In genomic region chr11:104278222-104278621, GRCm38 (mm10) we compare ENCODE assay signal across 8 mouse cellular contexts. TPM values are rescaled to one million over a fixed set of nuclear protein-coding genes. Genes with fewer than 3 reads are reported as not detected.
A peak's percentile ranks its signal among the peaks of the same experiment; 100 is the strongest.
DNase-seq lines count a peak whose midpoint lies in the region; ATAC-seq lines count a peak whose summit lies in the region.

No protein-coding gene starts in this region.

- H3K9ac ChIP-seq in hindbrain, embryonic 11.5 days (ENCODE audit: low read depth, low read length): no peak overlapping the region
- H3K9ac ChIP-seq in hindbrain, embryonic 16.5 days (ENCODE audit: low read depth, low read length): no peak overlapping the region
- no peak overlapping the region for H3K9ac ChIP-seq in heart, embryonic 12.5 days

- no peaks in the 10 kb centered on the region for H3K27me3 ChIP-seq in hindbrain, embryonic 11.5 days (ENCODE audit: control insufficient read depth, insufficient read depth, low read length)
- H3K27me3 ChIP-seq in hindbrain, embryonic 16.5 days (replicated peaks; ENCODE audit: control insufficient read depth, insufficient read depth, low read length): no peaks in the 10 kb centered on the region
- peaks cover 17% of the 10 kb centered on the region for H3K27me3 ChIP-seq in heart, embryonic 12.5 days (replicated peaks)

- H3K36me3 ChIP-seq in hindbrain, embryonic 11.5 days (ENCODE audit: control insufficient read depth, insufficient read depth, low read length): no peaks in the 10 kb centered on the region
- H3K36me3 ChIP-seq in hindbrain, embryonic 16.5 days (ENCODE audit: control insufficient read depth, insufficient read depth, low read length): peaks cover 6% of the 10 kb centered on the region; the same call in 1 of the 2 replicates
- no peaks in the 10 kb centered on the region for H3K36me3 ChIP-seq in heart, embryonic 12.5 days

- WGBS in hindbrain, embryonic 11.5 days: 6% methylated on average over 20 of the region's 20 CpGs
- 8% methylated on average over 20 of the region's 20 CpGs for WGBS in hindbrain, embryonic 16.5 days
- WGBS in heart, embryonic 12.5 days: 2% methylated on average over 20 of the region's 20 CpGs

- peak; percentile 81 for DNase-seq in hindbrain, embryonic 11.5 days (ENCODE audit: low spot score)
- DNase-seq in adrenal gland, adult 8-10 months: peak; percentile 56
- peak; percentile 81 for DNase-seq in embryo, embryonic 11 days
- peak; percentile 80 to 84 for DNase-seq in kidney, postnatal 4 days
- DNase-seq in lung, postnatal 25 days (ENCODE audit: low spot score): peak; percentile 59
- peak; percentile 83 for DNase-seq in testis, postnatal 10 days (ENCODE audit: low spot score)

- no peak overlapping the region for H3K4me3 ChIP-seq in hindbrain, embryonic 11.5 days (ENCODE audit: low read depth, low read length)
- no peak overlapping the region for H3K4me3 ChIP-seq in hindbrain, embryonic 16.5 days (ENCODE audit: low read length)
- 0 out of 2 replicates have a peak overlapping the region, but pooled peaks have one; percentile 18 for H3K4me3 ChIP-seq in heart, embryonic 12.5 days

- H3K9me3 ChIP-seq in hindbrain, embryonic 11.5 days (ENCODE audit: control insufficient read depth, low read length): no peaks in the 10 kb centered on the region
- H3K9me3 ChIP-seq in hindbrain, embryonic 16.5 days (ENCODE audit: control insufficient read depth, low read length): no peaks in the 10 kb centered on the region
- H3K9me3 ChIP-seq in heart, embryonic 12.5 days (replicated peaks): no peaks in the 10 kb centered on the region

- no peak overlapping the region for H3K27ac ChIP-seq in hindbrain, embryonic 11.5 days (ENCODE audit: low read depth, low read length)
- H3K27ac ChIP-seq in hindbrain, embryonic 16.5 days (ENCODE audit: low read depth, low read length): no peak overlapping the region
- no peak overlapping the region for H3K27ac ChIP-seq in heart, embryonic 12.5 days (ENCODE audit: poor library complexity, severe bottlenecking)

- 0 out of 2 replicates have a peak, but pooled peaks cover 2% of the 10 kb centered on the region for H3K4me1 ChIP-seq in hindbrain, embryonic 11.5 days (replicated peaks; ENCODE audit: control insufficient read depth, insufficient read depth, low read length)
- no peaks in the 10 kb centered on the region; the same call in 1 of the 2 replicates for H3K4me1 ChIP-seq in hindbrain, embryonic 16.5 days (ENCODE audit: control insufficient read depth, insufficient read depth, low read depth, low read length)
- H3K4me1 ChIP-seq in heart, embryonic 12.5 days (replicated peaks): 0 out of 2 replicates have a peak, but pooled peaks cover 4% of the 10 kb centered on the region

- ATAC-seq in hindbrain, embryonic 11.5 days (ENCODE audit: low FRiP score): no peak
- ATAC-seq in hindbrain, embryonic 16.5 days: no peak
- ATAC-seq in heart, embryonic 12.5 days (ENCODE audit: insufficient number of reproducible peaks, low FRiP score): no peak

- H3K4me2 ChIP-seq in hindbrain, embryonic 11.5 days (replicated peaks; ENCODE audit: low read depth, low read length): peak overlapping the region; percentile 17; the same call in 1 of the 2 replicates
- no peak overlapping the region for H3K4me2 ChIP-seq in hindbrain, embryonic 16.5 days (ENCODE audit: low read length)
- peak overlapping the region; percentile 53 for H3K4me2 ChIP-seq in heart, embryonic 12.5 days

RNA-seq across cellular contexts. Expression of gene Mapt, which starts 47.0 kb away (rescaled TPM):
- polyA plus RNA-seq in hindbrain, embryonic 11.5 days (2014; fragmentation: Nextera tagmentation; extraction: Ambion mirVana): 91.9 and 94.9 TPM in 2 replicates
- 1,116 and 1,219 TPM in 2 replicates for polyA plus RNA-seq in hindbrain, embryonic 16.5 days (2015; fragmentation: Nextera tagmentation; extraction: Ambion mirVana)
- total RNA-seq in adrenal gland, adult 8-10 months (2022): 100 to 1,000 TPM; 154 to 281 (median 182) TPM
- 0.41 and 0.98 TPM in 2 replicates for polyA plus RNA-seq in heart, embryonic 12.5 days (2016; fragmentation: Nextera tagmentation; extraction: Ambion mirVana)

Comparison
In these comparisons a context has a peak if more than half of its experiments do, and no peak if none do; other contexts are left out.
1. RNA of gene Mapt, which starts 47.0 kb away (polyA plus RNA-seq): 1,116 to 1,219 TPM in hindbrain, embryonic 16.5 days and 91.9 to 94.9 TPM in hindbrain, embryonic 11.5 days; 0.41 to 0.98 TPM in heart, embryonic 12.5 days; every median in the first group is over 10 times any median in the second.
2. Peak in every context shown above with its lines, with median percentiles within 50 percentile points of each other: DNase-seq.